Mouse (Mus musculus) neural tube, embryonic 15.5 days (tissue): ENCODE results near the gene Farp1. TPM values are rescaled to one million over a fixed set of nuclear protein-coding genes. Genes with fewer than 3 reads are reported as not detected.

Experiments used
- ATAC-seq: fragments of 200-750 bp; cut with Nextera tagmentation; 2 replicates; pipeline ENCODE4 v1.8.0; 2017; ENCODE audit warnings: mild to moderate bottlenecking, moderate TSS enrichment, moderate library complexity; ENCODE audit not compliant: low FRiP score
- H3K27ac ChIP-seq: fragments of 300-500 bp; sonication (generic); replicated peaks from 2 replicates; pipeline ENCODE4 v1.5.1; 2015; ENCODE audit warnings: mild to moderate bottlenecking, inconsistent platforms
- H3K27me3 ChIP-seq: fragments of 300-500 bp; sonication (generic); replicated peaks from 2 replicates; pipeline ENCODE4 v1.6.1; 2015; ENCODE audit warnings: inconsistent platforms
- H3K36me3 ChIP-seq: fragments of 300-500 bp; sonication (generic); 2 replicates; pipeline ENCODE4 v1.6.1; 2015; ENCODE audit warnings: inconsistent platforms
- H3K4me1 ChIP-seq: fragments of 300-500 bp; sonication (generic); 2 replicates; pipeline ENCODE4 v1.6.1; 2015; ENCODE audit warnings: inconsistent platforms
- H3K4me2 ChIP-seq: fragments of 300-500 bp; sonication (generic); 2 replicates; pipeline ENCODE4 v1.6.1; 2015; ENCODE audit warnings: inconsistent platforms, mild to moderate bottlenecking, moderate library complexity
- H3K4me3 ChIP-seq: fragments of 300-500 bp; sonication (generic); replicated peaks from 2 replicates; pipeline ENCODE4 v1.5.1; 2015; ENCODE audit warnings: mild to moderate bottlenecking, inconsistent platforms
- H3K9ac ChIP-seq: fragments of 300-500 bp; sonication (generic); replicated peaks from 2 replicates; pipeline ENCODE4 v1.6.1; 2015; ENCODE audit warnings: mild to moderate bottlenecking, inconsistent platforms
- H3K9me3 ChIP-seq: fragments of 300-500 bp; sonication (generic); replicated peaks from 2 replicates; pipeline ENCODE4 v1.6.1; 2016; ENCODE audit warnings: inconsistent platforms
- WGBS: fragments of 180-500 bp; shearing (Covaris S2); methylation state at CpG from one replicate; pipeline ENCODE4 v1.1.7; 2015; ENCODE audit warnings: mixed read lengths; 5-methylcytosine and 5-hydroxymethylcytosine counted together
- polyA plus RNA-seq: library from polyadenylated mRNA; unstranded; fragments of >200 nt; fragmentation: Nextera tagmentation; extraction: Ambion mirVana; gene quantifications from 2 replicates; pipeline ENCODE4 v1.2.1, GENCODE M21; 2015

Gene Farp1
- polyA plus RNA-seq, 1 experiment from 2014 or later, result 28.5 TPM

DNA sequence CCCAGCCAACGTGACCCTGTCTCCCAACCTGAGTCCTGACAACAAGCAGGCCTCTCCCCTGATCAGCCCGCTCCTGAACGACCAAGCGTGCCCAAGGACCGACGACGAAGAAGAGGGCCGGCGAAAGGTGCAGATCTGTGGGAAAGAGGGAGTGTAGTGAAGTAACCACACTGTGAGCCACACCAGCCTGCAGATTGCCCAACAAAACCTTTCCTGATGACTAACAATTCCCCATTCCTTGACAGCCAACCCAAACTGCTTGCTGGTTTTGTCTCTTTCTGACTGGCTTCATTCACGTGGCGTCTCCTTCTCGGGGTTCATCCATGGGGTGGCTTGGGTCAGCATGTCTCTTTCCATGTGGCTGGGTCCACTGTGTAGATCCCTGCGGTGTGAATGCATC is 220.5 kb downstream of the Farp1 start:
- Histone ChIP-seq H3K27me3 (no peaks in the 10 kb centered on the region), H3K9ac (no peak overlapping the region), H3K27ac (no peak overlapping the region), H3K4me3 (no peak overlapping the region), H3K36me3 (peaks cover 13% of the 10 kb centered on the region; the same call in 1 of the 2 replicates), H3K9me3 (no peaks in the 10 kb centered on the region), H3K4me2 (no peak overlapping the region), H3K4me1 (no peaks in the 10 kb centered on the region)
- ATAC-seq, result no peak
- 92% methylated on average over 13 of the region's 13 CpGs for WGBS

GRCm38 (mm10) chr14:121256896-121257295 is 221.9 kb downstream of the Farp1 start:
- no peak overlapping the region for H3K9ac ChIP-seq
- no peak overlapping the region for H3K4me3 ChIP-seq
- 91% methylated on average over 7 of the region's 7 CpGs for WGBS
- no peak for ATAC-seq
- no peaks in the 10 kb centered on the region for H3K9me3 ChIP-seq
- no peak overlapping the region for H3K27ac ChIP-seq
- no peaks in the 10 kb centered on the region for H3K27me3 ChIP-seq
- H3K4me2 ChIP-seq, result no peak overlapping the region
- peaks cover 16% of the 10 kb centered on the region; the same call in 1 of the 2 replicates for H3K36me3 ChIP-seq
- H3K4me1 ChIP-seq, result no peaks in the 10 kb centered on the region

- Histone ChIP-seq H3K9me3 (no peaks in the 10 kb centered on the region), H3K27me3 (no peaks in the 10 kb centered on the region), H3K27ac (no peak overlapping the region), H3K4me3 (no peak overlapping the region), H3K9ac (no peak overlapping the region), H3K36me3 (peaks cover 16% of the 10 kb centered on the region; the same call in 1 of the 2 replicates), H3K4me1 (no peaks in the 10 kb centered on the region), H3K4me2 (no peak overlapping the region)
- 63% methylated on average over 11 of the region's 11 CpGs for WGBS
- ATAC-seq, result 0 out of 2 replicates have a peak, but pooled peaks have one; percentile 43
Measured at GRCm38 (mm10) chr14:121259332-121259731, 224.3 kb downstream of the Farp1 start.

GRCm38 (mm10) chr14:121259789-121260188 is 224.8 kb downstream of the Farp1 start:
- 63% methylated on average over 7 of the region's 7 CpGs for WGBS
- Histone ChIP-seq H3K4me3 (no peak overlapping the region), H3K9me3 (no peaks in the 10 kb centered on the region), H3K4me2 (no peak overlapping the region), H3K27me3 (no peaks in the 10 kb centered on the region), H3K9ac (no peak overlapping the region), H3K36me3 (peaks cover 16% of the 10 kb centered on the region; the same call in 1 of the 2 replicates), H3K4me1 (no peaks in the 10 kb centered on the region), H3K27ac (no peak overlapping the region)
- ATAC-seq, result peak; percentile 67

DNA sequence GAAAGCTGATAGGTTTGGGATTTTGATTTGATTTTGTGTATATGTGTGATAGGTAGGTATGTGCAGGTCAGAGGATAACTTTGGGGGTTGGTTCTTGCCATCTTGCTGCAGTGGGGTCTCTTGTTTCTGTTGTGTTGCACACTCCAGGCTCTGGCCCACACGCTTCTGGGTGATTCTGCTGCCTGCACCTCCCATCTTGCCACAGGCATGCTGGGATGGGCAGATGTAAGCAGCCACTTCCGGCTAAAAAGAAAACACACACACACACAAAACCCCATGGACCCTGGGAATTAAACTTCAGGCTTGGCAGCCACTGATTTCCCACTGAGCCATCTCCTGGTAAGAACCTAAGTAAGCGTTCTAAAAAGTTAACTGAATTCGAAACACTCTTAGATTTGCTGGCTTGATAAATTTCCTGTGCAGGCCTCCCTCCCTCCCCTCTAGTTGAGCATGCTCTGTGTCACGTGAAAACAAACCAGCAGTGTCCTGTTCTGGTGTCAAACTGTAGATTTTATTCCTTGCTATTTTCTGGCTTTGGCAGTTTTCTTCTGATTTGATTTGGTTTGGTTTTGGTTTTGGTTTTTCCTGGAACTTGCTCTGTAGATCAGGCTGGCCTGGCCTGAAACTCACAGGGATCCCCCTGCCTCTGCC is 226.4 kb downstream of the Farp1 start:
- Histone ChIP-seq H3K27me3 (no peaks in the 10 kb centered on the region), H3K36me3 (peaks cover 13% of the 10 kb centered on the region), H3K27ac (no peak overlapping the region), H3K9me3 (no peaks in the 10 kb centered on the region), H3K4me3 (no peak overlapping the region), H3K4me2 (no peak overlapping the region), H3K4me1 (no peaks in the 10 kb centered on the region), H3K9ac (no peak overlapping the region)
- ATAC-seq, result no peak
- WGBS, result 78% methylated on average over 5 of the region's 5 CpGs

- no peaks in the 10 kb centered on the region for H3K9me3 ChIP-seq
- H3K36me3 ChIP-seq, result peaks cover 9% of the 10 kb centered on the region
- no peak overlapping the region for H3K4me2 ChIP-seq
- no peaks in the 10 kb centered on the region for H3K4me1 ChIP-seq
- H3K27me3 ChIP-seq, result no peaks in the 10 kb centered on the region
- no peak for ATAC-seq
- no peak overlapping the region for H3K27ac ChIP-seq
- H3K4me3 ChIP-seq, result no peak overlapping the region
- WGBS, result 77% methylated on average over 4 of the region's 4 CpGs
- H3K9ac ChIP-seq, result no peak overlapping the region
Measured at GRCm38 (mm10) chr14:121262606-121263005, 227.6 kb downstream of the Farp1 start.

- WGBS, result 81% methylated on average over 2 of the region's 2 CpGs
- ATAC-seq, result no peak
- no peaks in the 10 kb centered on the region for H3K27me3 ChIP-seq
- H3K4me2 ChIP-seq, result no peak overlapping the region
- no peaks in the 10 kb centered on the region for H3K4me1 ChIP-seq
- no peak overlapping the region for H3K4me3 ChIP-seq
- no peak overlapping the region for H3K27ac ChIP-seq
- no peaks in the 10 kb centered on the region for H3K9me3 ChIP-seq
- H3K9ac ChIP-seq, result no peak overlapping the region
- peaks cover 15% of the 10 kb centered on the region for H3K36me3 ChIP-seq
Measured at GRCm38 (mm10) chr14:121263912-121264311, 228.9 kb downstream of the Farp1 start.

GRCm38 (mm10) chr14:121264453-121264852 is 229.5 kb downstream of the Farp1 start:
- Histone ChIP-seq H3K4me2 (no peak overlapping the region), H3K27me3 (no peaks in the 10 kb centered on the region), H3K27ac (no peak overlapping the region), H3K9ac (no peak overlapping the region), H3K9me3 (no peaks in the 10 kb centered on the region), H3K4me3 (no peak overlapping the region), H3K4me1 (no peaks in the 10 kb centered on the region), H3K36me3 (peaks cover 15% of the 10 kb centered on the region)
- 86% methylated on average over 6 of the region's 6 CpGs for WGBS
- ATAC-seq, result no peak

DNA sequence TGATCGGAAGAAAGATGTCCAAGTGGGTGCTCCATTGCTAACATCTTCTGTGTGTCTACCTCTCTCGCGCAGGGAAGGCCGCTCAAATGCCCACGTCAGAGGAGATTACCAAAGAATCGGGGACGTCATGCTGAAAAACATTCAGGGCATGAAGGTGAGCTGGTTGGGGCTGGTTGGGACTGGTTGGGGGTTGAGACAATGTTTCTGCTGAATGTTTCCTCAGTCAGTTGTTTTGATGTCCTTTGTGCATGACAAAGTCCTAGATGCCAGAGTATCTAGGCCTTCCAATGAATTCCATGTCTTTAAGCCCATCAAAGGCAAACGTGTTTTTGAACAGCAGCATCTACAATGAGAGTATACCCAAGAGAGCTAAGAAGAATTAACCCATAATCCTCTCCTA is 232.8 kb downstream of the Farp1 start:
- H3K36me3 ChIP-seq, result peaks cover 35% of the 10 kb centered on the region
- no peak overlapping the region for H3K27ac ChIP-seq
- H3K9ac ChIP-seq, result no peak overlapping the region
- no peak overlapping the region for H3K4me3 ChIP-seq
- ATAC-seq, result no peak
- 91% methylated on average over 8 of the region's 8 CpGs for WGBS
- H3K27me3 ChIP-seq, result no peaks in the 10 kb centered on the region
- H3K4me2 ChIP-seq, result no peak overlapping the region
- no peaks in the 10 kb centered on the region for H3K9me3 ChIP-seq
- H3K4me1 ChIP-seq, result no peaks in the 10 kb centered on the region

DNA sequence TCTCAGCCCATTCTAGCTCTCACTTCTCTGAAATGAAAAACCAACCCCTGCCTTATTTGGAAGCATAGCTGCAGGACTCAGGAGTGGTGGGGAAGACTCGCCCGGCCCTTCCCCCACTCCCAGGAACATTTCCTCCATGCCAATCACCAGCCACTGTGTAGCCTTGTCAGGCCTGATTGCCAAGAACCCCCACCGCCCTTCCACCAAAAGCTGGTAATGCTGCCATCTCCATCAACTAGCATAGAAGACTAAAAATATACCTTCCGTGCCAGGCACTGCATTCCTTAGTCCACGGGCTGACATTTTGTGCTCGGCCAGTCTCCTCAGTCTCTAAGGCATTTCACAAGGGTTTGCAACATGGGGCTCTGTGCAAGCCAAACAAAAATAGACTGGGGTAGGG is 235.5 kb downstream of the Farp1 start:
- Histone ChIP-seq H3K4me1 (no peaks in the 10 kb centered on the region), H3K4me3 (no peak overlapping the region), H3K36me3 (peaks cover 44% of the 10 kb centered on the region), H3K9ac (no peak overlapping the region), H3K4me2 (no peak overlapping the region), H3K9me3 (no peaks in the 10 kb centered on the region), H3K27ac (no peak overlapping the region), H3K27me3 (no peaks in the 10 kb centered on the region)
- ATAC-seq, result no peak
- WGBS, result 90% methylated on average over 6 of the region's 6 CpGs

DNA sequence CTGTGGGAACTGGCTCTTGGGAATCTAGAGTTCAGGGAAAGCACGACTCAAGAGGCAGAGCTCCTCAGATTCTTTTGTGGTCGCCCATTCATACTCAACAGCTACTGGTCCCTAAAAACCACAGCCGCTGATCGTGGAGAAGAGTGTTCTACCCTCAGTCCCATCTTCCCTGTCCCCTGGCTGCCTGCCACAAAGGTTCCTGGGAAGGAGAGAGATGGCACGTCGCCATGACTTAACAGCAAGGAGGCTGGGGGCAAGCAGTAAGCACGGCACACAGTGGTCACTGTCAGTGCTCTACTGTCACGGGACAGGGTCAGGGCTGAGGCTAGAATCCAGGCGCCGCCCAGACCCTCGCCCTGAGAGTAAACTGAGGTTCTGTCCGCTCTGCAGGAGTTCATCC is 240.0 kb downstream of the Farp1 start:
- no peaks in the 10 kb centered on the region for H3K27me3 ChIP-seq
- H3K36me3 ChIP-seq, result peaks cover 59% of the 10 kb centered on the region
- WGBS, result 81% methylated on average over 12 of the region's 12 CpGs
- H3K4me2 ChIP-seq, result no peak overlapping the region
- H3K4me3 ChIP-seq, result no peak overlapping the region
- no peaks in the 10 kb centered on the region for H3K9me3 ChIP-seq
- H3K4me1 ChIP-seq, result 0 out of 2 replicates have a peak, but pooled peaks cover 3% of the 10 kb centered on the region
- ATAC-seq, result no peak
- H3K9ac ChIP-seq, result no peak overlapping the region
- no peak overlapping the region for H3K27ac ChIP-seq

- Histone ChIP-seq H3K9ac (no peak overlapping the region), H3K4me3 (no peak overlapping the region), H3K4me2 (no peak overlapping the region), H3K4me1 (0 out of 2 replicates have a peak, but pooled peaks cover 3% of the 10 kb centered on the region), H3K36me3 (peaks cover 64% of the 10 kb centered on the region), H3K27ac (no peak overlapping the region), H3K9me3 (no peaks in the 10 kb centered on the region), H3K27me3 (no peaks in the 10 kb centered on the region)
- WGBS, result 74% methylated on average over 10 of the region's 10 CpGs
- no peak for ATAC-seq
Measured at GRCm38 (mm10) chr14:121276016-121276415, 241.0 kb downstream of the Farp1 start.
